Mouse (Mus musculus) gastrocnemius, postnatal 14 days (tissue): ENCODE measurements around the gene Tmco5b. TPM values are rescaled to one million over a fixed set of nuclear protein-coding genes. Genes with fewer than 3 reads are reported as not detected.

Experiments
- DNase-seq: peaks from one replicate; pipeline ENCODE4 v3.0.0; 2021; ENCODE audit warnings: mixed read lengths
- intact Hi-C: fragments of 180-260 bp; cut with DNase I; formaldehyde crosslinking; loops from one replicate; pipeline ENCODE4 v1.15.1; 2025; ENCODE audit warnings: low total_unique reads
- long read RNA-seq, 2 experiments: library from polyadenylated mRNA; stranded (forward); transcript quantifications; one replicate each; pipeline ENCODE4 v2.0.0; 2021
- total RNA-seq, 2 experiments: library from RNA; stranded (reverse); gene quantifications; 2 replicates each; pipeline ENCODE4 v1.2.3; 2021

Tmco5b gene
- total RNA-seq = not detected
- long read RNA-seq, experiment 1 = 0 reads
- long read RNA-seq, experiment 2 = 0 reads

GRCm38 (mm10) chr2:113285432-113285831 lies at the start of gene Tmco5b:
TSS of gene Tmco5b (plus strand) at chr2:113285732.
- DNase-seq = no peak

GRCm38 (mm10) chr2:113236993-113237392 lies 48.5 kb upstream of the Tmco5b start:
- intact Hi-C loops = loop anchor here (5.0 kb wide), 1 partner anchor 440 kb away; no protein-coding TSS in a partner anchor
- no peak for DNase-seq

More at GRCm38 (mm10) chr2:113285432-113285831, at the start of gene Tmco5b:
- intact Hi-C loops = no loop called here

- intact Hi-C loops = loop anchor here (5.0 kb wide), 1 partner anchor 442 kb away; no protein-coding TSS in a partner anchor
- DNase-seq = no peak
Measured at GRCm38 (mm10) chr2:113238871-113239270, 46.7 kb upstream of the Tmco5b start.

GRCm38 (mm10) chr2:113302349-113303239 lies 17.1 kb downstream of the Tmco5b start:
- DNase-seq = no peak
- intact Hi-C loops = loop anchor here (10.0 kb wide), 1 partner anchor 92 kb away; no protein-coding TSS in a partner anchor

GRCm38 (mm10) chr2:113303240-113303538 lies 17.7 kb downstream of the Tmco5b start:
- DNase-seq = no peak
- intact Hi-C loops = loop anchor here (10.0 kb wide), 1 partner anchor 92 kb away; no protein-coding TSS in a partner anchor

- intact Hi-C loops = loop anchor here (5.0 to 10.0 kb wide), 2 partner anchors 89 to 127 kb away; no protein-coding TSS in a partner anchor
- peak; percentile 49 for DNase-seq
Measured at GRCm38 (mm10) chr2:113305339-113305738, 19.8 kb downstream of the Tmco5b start.

GRCm38 (mm10) chr2:113311211-113311610 lies 25.7 kb downstream of the Tmco5b start:
- intact Hi-C loops = no loop called here

GRCm38 (mm10) chr2:113323016-113323415 lies 37.5 kb downstream of the Tmco5b start:
- intact Hi-C loops = no loop called here
- no peak for DNase-seq

More at GRCm38 (mm10) chr2:113311211-113311610, 25.7 kb downstream of the Tmco5b start:
- no peak for DNase-seq

- intact Hi-C loops = no loop called here
- no peak for DNase-seq
Measured at GRCm38 (mm10) chr2:113333799-113334541, 48.4 kb downstream of the Tmco5b start.

- no peak for DNase-seq
- intact Hi-C loops = no loop called here
Measured at GRCm38 (mm10) chr2:113335561-113336294, 50.2 kb downstream of the Tmco5b start.

- intact Hi-C loops = no loop called here
- DNase-seq = no peak
Measured at GRCm38 (mm10) chr2:113344536-113344935, 59.0 kb downstream of the Tmco5b start.

Other genes starting within 250 kb of the Tmco5b start
- 1 to 10 TPM; 2.4 to 2.6 TPM for gene Ryr3, start 68.6 kb upstream of the Tmco5b start, total RNA-seq
- 1 to 10 TPM; 2.7 to 5.1 TPM for gene Fmn1, start 42.0 kb downstream of the Tmco5b start, total RNA-seq